Mouse (Mus musculus) kidney, postnatal 14 days (tissue): ENCODE measurements around the gene Cyp2d11.
A peak's percentile ranks its signal among the peaks of the same experiment; 100 is the strongest.
"Not testable (repeated sequence)": the region's sequence is repeated elsewhere in the genome, so short reads cannot be mapped to it uniquely, and the experiment has no call there.

Source experiments
- DNase-seq: peaks from one replicate; pipeline ENCODE4 v3.0.0; 2022; ENCODE audit warnings: mixed read lengths

Gene Cyp2d11

DNA sequence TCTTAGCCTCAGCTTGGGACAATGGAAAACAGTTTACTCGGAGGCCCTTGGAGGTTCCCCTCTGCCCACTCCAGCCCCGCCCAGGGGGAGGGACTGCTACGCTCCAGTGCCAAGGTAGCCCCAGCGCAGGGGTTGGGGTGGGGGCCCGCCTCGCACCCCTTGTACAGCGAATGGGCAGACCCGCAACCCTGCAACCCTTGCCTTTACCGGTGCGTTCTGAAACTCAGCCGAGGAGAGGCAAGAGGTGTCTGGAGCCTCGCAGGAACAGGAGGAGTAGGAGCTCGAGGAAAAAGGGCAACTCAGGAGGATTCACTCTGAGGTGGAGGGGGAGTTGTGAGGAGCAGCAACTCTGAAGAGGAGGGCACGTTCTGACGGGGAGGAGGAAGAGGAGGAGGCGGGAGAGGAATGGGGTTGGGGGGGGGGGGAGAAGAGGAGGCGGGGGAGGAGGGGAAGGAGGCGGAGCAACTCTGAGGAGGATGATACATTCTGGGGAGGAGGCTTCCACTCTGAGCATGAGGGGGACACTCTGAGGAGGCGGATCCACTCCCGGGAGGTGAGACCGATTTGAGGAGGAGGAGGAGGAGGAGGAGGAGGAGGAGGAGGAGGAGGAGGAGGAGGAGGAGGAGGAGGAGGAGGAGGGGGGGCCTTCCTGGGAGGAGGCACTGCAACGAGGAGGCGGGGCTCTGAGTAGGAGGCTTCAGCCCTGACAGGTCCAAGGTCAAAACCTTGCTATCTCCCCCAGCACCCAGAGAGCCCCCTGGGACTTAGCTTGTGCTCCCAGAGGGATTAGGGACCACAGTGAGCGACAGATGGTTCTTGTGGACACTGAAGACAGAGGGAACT lies 13.7 kb downstream of the Cyp2d11 start, which contains the start of gene Cyp2d22:
Gene Cyp2d22, minus strand, starts transcription at position 390 of the 843 bp plus-strand sequence.
- DNase-seq = peak; percentile 78

DNA sequence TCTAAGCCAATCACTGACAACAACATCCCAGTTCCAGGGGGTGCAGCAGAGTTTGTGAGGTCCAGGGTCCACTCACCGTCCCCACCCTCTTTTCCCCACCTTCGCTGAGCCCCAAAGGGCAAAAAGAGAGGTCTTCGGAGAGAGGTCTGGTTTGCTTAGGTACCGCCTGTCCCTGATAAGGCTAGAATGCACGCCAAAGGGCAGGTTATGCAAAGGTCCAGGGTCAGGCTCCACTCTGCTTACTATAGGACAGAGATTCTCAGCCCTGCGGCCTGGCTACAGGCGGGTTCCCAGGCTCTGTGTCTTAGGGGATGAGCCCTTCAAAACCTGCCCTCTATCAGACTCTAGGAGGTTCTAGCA lies 14.3 kb downstream of the Cyp2d11 start:
- no peak for DNase-seq

DNA sequence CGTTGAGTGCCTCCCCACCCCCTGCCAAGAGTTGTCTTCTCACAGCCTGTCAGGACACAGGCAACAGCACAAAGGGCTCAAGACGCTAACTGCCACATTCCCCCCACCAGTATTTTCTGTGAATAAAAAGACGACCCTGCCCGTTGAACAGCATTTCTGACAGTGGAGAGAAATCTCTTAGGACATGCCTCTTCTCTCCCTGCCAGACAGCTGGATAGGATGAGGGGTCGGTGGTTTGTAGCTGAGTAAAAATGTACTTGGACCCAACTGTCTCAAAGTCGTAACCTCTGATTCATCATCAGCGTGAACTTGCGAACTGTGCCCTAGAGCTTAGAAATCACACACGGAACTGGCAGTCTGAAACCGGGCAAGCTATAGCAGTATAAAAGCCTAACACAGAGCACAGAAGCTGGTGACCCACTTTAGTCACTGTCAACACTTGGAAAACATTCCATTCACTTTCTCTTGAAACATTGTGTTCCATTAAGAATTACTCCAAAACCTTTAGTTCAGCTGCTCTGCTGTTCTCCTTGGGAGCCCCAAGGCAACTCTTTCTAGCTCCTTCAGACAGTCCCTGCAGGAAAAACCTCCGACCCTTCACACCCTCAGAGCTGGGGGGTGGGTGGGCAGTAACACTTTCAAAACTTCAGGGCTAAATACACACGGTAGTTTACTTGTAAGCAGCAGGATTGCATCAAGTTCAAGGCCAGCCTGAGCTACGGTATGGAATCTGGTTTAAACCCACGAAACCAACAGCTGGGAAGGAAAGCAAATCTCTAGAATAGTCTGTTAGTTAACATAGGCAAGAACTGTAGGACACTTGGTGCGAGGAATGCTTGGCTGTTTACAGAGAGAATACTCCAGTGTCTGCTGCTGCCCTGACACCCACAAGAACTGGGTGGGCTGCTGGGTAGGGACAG lies 15.3 kb downstream of the Cyp2d11 start:
- DNase-seq = peak; percentile 54

DNA sequence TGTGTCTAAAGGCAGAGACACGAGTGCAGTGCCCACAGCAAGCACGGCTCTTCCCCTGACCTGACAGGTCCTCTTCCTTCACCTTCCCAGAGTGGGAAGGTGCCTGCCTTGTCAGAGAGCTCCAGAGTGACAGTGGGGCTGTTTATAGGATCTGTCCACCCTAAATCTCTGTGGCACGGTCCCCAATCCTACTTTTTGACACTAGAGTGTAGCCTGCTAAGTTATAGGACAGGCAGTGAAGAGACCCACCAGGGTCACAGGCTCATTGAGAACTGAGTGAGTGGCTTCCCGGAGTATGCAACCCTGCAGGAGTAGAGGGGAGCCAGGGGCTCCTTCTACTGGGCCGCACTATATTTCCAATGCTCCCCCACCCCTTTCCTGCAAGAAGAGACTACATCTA lies 16.1 kb downstream of the Cyp2d11 start:
- DNase-seq = no peak

DNA sequence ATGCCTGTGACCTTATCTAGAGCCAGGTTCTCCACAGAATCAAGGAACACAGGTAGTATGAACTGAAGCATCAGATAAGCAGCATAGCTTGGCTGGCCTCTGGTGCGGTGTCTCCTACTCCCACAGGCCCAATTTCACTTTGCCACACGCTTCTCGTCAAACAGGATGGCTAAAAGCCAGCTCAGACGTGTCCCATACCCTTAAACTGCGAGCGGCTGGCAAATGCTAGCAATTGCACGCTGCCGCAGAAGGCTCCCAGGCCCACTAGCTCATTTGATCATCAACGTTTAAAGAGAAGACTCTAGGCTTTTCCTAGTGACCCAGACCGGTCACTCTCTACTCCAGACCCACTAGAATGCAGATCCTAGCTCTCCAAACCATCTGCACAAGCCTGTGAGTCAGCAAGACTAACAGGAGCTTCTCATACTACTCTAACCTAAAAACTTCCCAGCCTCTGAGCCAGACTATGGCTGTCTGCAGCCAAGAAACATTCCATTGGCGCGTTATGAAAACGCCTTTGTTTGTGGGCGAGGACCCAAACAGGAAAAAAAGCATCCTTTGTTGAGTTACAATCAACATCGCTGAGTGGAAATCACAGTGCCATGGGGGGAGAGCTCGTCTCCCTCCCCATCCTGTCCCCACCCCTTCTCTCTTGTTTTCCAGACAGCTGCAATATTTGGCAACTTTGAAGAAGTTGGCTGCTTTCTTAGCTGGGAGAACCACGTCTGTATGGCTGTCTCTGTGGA lies 17.3 kb downstream of the Cyp2d11 start:
- DNase-seq = peak; percentile 83

DNA sequence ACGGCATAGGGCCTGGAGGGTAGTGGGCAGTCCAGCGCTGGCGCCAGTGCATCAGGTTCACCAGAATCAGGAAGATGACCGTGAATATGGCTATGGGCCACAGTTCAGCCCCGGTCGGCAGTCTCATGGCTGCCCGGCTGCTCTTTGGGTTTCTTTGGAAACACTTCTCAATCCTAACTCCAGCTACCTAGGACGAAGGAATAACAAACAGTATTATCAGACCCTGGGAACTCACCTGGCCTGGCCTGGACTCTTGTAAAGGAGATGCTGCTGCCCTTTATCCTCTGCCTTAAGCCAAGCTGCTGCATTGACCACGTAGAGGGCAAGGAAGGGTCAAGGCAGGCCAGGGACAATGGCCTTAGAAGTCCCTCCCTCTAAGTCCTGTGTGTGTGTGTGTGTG lies 18.0 kb downstream of the Cyp2d11 start:
- DNase-seq = no peak

DNA sequence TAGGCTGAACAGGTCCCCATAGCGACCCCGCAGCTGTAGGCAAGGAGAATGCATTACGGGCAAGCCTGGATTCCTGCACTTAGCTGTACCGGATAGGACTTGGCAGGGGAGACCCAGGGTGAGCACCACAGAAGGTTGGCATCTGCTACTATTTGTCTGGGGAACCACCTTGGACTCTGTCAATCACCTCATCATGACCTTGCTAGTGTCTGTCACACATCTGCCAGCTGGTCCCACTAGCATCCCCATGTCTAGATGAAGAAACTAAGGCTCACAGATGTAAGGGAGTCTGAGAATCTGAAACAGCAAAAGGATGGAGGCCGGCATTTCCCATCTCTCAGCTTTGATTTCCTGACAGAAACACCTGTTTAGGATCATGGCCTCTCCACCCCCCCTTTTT lies 19.4 kb downstream of the Cyp2d11 start:
- no peak for DNase-seq

DNA sequence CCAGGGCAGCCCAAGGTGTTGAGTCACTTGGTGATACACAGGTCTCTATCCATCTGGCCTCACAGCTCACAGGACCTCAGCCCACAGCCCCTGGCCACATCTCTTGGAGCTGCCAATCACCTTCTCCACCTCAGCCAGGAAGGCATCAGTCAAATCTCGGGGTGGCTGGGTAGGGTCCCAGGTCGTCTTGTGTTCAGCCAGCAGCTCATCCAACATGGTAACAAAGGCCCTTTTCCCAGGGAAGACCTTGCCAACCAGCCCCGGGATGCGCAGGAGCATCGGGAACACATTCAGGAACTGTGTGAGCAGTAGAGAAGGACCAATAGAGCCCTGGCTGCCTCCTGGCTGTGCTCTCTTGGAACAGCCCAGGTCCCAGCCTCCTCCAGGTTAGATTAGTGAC lies 20.8 kb downstream of the Cyp2d11 start:
- DNase-seq = no peak

DNA sequence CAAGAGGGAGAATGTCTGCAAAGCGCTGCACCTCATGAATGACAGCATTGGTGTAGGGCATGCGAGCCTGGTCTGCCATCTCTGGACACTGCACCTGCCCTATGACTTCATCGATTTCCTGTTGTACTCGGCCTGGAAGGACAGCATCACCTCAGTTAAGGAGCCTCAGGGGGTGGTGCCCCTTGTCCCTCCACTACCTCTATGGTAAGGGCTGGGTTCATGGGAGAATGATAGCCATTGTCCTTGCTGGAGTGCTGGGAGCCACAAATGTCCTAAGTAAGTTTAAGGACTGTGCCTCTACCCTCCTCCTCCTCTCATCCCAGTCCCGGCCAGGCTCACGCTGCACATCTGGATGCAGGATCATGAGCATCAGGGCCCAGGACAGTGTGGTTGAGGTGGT lies 21.4 kb downstream of the Cyp2d11 start:
- no peak for DNase-seq

DNA sequence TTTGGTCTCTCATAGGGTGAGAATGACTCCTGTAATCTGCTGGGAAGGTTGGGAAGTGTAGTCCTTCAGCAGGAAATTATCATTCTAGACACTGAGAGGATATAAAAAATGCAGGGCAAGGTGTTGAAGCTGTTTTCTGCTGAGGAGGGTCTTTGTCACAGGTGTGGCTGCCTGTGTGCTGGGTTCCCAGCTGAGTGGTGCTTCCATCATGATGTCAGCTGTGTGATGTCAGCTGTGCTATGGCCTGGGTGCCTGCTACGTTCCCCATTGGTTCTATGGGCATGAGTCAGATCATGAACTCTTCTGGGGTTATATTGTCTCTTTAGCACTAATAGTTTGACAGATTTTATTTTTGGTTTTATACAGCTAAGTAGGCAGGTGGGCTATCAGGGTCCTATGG lies 25.0 kb downstream of the Cyp2d11 start:
- no peak for DNase-seq

DNA sequence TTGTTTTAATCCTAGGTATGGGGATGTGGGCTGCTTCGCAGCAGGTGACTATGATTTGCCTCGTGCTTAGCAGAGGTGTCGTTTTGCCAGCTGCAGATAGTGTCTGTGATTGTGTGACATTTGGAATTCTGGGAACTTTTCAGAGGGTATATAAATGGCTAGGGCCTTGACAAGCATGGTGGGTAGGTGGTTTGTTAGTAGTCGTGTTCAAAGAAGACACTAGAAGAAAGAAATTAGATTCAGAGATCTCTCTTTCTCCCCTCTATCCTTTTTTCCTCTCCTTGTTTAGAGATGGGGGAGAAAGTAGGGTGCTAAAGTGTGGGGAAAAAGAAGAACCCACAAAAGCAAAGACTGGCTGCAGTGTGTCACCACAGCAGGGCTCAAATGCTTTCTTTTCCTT lies 25.7 kb downstream of the Cyp2d11 start:
- no peak for DNase-seq

DNA sequence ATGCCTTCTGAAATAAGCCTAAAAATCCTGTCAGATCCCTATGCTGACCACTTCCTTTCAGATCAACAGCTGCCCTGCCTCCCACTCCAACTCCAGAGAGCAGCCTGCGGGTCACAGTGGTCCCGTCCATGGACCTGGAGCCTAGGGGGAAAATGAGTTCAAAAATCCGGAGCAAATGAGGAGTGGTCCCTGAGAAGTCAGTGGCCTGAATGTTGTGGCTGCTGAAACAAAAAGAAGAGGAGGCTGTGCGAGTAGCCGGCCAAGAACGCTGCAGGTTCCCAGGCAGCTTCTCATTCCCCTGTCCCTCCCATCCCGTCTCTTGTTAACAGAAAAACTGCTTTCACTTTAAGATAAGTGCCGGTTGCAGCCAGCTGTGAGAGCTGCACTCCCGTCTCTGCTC lies 29.3 kb downstream of the Cyp2d11 start:
- not testable (repeated sequence) for DNase-seq

DNA sequence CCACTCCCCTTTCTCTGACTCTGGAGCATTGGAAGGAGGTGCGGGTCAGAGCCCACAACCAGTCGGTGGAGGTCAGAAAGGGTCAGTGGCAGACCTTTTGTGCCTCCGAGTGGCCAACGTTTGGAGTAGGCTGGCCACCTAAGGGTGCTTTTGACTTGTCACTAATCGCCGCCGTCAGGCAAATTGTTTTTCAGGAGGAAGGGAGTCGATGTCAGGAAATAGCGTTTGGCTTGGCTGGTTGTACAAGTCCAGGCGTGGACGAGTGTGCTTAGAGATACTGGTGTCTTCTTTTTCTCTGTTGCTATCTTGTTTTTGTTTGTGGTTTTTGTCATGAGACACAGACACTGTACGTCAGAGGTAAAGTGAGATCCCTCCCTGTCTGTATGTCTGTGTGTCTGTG lies 30.0 kb downstream of the Cyp2d11 start:
- not testable (repeated sequence) for DNase-seq

DNA sequence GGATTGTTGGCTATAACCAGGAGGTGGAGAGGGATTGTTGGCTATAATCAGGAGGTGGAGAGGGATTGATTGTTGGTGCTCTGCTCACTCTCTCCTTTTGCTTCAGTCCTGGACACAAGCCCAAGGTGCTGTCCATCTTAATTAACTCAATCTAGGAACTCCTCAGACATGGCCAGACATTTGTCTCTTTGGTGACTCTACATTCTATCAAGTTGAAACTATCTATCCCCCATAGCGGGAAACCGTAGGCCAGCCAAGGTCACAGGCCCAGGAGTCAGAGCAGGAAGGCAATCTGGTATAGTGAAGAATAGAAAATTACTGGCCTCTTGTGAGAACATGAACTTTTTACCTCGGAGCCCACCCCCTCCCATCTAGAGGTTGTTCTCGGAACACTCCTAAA lies 31.6 kb downstream of the Cyp2d11 start:
- DNase-seq = peak; percentile 49

DNA sequence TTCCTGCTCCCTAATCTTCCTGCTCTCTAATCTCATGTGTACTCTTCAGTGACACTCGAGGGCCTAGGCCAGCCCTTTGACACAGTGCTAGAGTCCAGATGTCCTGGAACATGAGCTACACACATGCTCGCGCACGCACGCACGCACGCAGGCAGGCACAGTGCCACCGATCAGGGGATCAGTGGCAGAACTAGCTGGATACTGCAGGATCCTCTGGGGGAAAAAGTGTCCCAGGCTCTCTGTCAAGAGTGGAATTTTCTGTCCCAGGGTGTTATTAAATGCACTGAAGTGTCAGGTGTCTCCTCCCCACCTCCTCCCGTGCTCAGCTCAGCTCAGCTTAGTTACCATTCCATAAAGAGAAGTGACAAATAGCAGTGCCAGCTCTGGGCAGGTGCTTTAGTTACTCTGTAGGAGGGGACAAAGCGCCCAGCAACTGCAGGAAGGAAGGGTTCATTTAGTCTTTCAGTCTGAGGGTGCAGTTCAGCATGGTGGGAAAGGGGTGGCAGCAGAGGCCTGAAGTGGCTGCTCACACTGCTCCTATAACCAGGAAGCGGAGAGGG lies 32.3 kb downstream of the Cyp2d11 start:
- peak; percentile 55 for DNase-seq

DNA sequence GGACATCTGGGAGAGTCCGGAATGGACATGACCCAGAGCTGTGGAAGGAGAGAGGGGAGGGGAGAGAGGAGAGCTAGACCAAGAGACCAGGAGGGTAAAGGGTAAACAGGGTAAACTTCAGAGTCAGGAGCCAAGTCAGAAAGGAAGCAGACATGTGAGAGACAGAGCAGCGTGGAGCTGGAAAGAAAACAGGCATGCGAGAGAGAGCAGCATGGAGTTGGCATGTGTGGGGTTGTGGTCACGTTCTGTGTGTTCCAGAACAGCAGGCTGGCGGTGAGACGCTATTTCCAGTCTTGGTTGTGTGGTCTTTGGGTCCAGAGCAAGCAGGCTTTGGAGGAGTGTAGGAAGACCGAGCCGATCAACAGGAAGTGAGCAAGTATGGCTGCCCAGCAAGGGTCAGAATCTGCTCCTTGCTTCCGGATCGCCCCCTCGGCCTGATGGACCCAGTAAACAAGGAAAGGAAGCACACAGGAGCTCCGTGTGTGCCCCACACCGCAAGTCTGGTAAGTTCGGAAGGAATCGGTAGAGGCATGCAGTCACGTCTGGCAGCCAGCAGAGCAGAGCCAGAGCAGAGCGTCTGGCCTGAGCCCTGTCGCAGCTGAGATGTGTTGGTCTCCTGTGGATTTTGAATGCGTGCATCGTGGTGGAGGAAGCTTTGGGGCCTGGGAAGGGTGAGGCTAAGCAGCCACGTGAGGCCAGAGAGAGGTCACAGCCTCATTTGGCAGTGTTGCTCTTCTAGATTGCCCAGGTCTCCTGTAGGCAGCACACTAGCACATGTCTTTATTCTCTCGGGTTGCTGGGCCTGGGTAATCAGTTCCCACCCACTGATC lies 35.2 kb downstream of the Cyp2d11 start:
- peak; percentile 59 for DNase-seq

DNA sequence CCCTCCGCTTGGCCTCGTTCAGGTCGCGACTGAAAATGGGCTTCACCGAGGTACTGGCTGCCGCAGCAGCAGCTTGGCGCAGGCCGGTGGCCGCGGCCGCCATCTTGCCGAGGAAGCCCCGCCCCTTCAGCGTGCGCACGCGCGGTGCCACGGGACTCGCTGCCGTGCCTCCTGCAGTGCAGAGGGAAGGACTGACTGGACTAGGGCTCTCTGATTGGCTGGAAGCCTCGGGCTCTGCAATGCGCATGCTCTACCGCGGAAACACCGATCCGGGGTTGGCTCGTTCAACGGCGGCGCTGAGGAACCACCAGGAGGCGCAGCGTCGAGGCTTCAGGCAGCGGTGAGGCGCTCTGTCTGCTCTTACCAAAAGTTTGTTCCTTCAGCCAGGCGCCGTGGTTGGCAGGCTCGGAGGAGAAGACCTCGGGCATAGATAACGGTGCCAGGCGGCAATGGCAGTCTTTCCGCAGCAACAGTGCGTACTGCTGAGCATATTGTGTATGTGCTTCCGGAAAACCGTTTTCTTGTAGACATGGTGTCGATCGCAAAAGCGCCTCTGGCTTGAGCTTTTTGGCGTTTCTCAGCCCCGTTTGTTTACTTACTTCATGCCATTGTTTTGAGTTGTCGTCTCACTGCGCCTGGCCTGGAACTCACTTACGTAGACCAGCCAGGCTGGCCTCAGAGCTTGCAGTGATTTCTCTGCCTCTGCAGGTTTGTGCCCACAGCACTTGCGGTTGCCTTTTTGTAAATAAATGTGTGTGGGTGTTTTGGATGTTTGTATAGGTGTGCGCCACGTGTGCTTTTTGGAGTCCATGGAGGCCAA lies 39.5 kb downstream of the Cyp2d11 start, which contains the start of gene Ndufa6:
Gene Ndufa6, minus strand, starts transcription at position 197 of the 820 bp plus-strand sequence.
- peak; percentile 98 for DNase-seq

DNA sequence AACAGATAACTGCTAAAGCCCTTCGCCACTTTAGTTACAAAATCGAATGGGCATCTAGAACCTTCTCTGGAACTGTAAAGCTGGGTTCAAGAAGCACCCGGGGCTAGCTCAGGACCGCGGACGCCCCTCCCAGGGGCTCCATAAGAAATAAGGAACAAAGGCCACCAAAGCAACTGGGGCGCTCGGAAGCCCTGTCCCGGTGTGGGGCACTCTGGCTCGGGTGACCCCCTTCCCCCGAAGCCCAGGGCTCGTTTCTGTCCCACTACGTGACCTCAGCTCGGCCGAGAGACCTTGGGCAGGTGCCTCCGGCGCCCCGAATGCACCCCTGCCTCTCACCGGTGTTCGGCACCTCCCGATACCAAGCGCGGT lies 40.1 kb downstream of the Cyp2d11 start:
- no peak for DNase-seq

DNA sequence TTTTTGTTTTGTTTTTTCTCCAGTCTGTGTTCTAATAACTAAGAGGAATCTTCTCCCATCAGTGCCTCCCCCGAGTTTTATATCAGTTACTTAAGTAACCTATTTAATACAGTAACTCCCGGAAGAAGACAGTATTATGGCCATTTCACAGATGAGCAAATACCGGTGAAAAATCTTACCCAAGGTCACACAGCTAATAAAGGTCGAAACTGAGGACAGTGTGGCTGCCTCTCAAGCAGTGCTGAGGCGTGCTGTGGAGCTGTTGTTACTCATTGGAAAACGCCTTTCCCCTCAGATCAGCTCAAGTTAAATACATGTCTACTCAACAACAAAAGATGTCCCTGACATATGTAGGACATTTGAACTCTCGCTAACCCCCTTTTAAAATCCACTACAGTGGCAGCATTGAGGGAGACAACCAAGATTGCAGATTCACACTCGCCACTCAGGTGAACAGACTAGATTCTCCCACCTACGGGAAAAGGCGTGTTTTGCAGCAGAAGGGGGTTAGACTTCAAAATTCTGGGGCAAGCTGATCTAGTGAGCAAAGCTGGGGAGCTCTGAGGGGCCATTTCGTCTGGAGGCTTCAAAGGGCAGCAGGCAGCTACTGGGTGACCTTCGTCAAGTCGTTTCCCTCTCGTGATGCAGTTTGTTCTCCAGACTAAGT lies 40.6 kb downstream of the Cyp2d11 start:
- DNase-seq = no peak

DNA sequence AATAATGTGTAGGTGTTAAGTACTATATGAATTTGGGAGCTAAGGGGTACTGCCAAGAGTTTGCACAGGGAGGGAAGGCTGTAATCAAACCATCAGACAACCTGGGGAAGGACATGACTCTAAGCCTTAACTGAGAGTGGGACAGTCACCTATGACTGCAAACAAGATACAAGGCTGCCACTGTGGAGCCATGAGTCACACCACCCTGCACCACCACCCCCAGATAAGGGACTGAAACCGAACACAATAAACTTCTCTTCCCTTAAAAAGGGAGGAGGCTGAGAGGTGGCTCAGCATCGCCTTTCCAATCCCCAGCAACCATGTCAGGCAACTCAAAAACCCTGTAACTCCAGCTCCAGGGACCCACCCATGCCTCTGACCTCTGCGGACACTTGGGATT lies 42.3 kb downstream of the Cyp2d11 start:
- DNase-seq = no peak
